Mouse (Mus musculus): ENCODE results near the gene Prtg.

Prtg gene

DNA sequence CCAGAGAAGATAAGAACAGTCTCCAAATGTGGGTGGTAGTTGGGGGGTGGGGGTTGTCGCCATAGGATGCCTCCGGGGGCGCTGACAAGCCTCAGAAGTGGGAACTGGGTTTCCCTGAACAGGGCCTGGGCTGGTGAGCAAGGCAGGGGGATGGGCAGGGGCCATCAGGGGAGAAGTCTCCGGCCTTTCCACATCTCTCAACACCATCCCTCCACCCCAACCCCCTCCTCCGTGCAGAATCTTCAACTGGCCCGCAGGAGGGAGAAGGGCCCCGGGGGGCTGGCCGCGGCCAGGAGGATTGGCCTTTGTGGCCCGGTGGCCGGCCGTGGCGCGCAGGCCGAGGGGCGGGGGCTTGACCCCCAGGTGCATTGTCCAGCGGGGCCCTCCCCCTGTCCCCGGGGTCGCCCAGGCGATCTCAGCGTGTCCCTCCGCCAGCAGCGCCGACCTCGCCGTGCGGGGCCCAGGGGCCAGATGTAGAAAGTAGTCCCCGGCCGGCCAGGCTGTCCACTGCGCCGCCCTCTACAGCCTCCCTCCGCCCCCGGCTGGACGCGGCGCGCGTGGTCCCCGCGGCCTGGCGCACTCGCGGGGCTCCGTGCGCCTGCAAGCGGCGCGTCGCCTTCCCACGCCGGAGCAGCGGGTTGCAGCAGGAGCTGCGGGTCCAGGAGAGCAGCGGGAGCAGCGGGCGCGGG, at the start of gene Prtg:
Gene Prtg, plus strand, starts transcription at position 144 of the 689 bp plus-strand sequence.
- DNase-seq, result peak; percentile 18

DNA sequence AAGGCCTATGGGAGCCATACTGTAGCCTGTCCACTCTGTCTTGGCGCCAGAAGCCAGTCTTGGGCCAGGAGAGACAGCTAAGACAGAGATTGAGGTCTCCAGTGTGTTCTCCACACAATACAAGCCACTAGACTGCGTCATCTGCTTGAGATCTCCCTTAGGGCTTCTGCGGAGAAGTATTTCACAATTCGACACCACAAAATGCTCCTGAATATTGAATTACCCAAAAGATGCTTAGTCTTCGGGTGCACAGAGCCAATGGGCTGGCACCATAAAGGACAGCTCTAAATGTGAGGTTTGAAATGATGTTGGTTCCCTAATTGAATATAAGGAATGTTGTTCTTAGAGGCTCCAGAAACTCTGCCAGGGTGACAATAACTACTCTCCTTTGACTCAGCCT, 49.5 kb upstream of the Prtg start:
- no peak for DNase-seq

DNA sequence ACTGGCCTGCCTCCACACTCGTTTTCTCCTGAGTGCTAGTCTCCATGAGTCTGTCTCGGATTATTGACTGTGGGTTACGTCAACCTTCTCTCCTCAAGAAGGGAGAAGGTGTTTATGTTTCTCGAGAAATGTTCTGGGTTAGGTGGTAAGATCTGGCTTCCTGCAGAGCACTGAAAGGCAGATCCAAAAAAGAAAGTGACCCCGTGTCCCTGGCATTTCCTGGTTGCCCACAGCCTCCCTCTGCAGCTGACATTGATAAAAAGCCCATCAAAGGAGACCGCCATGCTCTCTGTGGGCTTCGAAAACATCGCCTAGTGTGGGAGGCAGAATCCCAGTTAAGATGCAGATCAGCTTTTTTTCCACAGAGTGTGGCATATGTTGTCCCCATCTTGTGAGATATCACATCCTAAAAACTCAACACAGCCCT, 48.0 kb upstream of the Prtg start:
- no peak for DNase-seq

DNA sequence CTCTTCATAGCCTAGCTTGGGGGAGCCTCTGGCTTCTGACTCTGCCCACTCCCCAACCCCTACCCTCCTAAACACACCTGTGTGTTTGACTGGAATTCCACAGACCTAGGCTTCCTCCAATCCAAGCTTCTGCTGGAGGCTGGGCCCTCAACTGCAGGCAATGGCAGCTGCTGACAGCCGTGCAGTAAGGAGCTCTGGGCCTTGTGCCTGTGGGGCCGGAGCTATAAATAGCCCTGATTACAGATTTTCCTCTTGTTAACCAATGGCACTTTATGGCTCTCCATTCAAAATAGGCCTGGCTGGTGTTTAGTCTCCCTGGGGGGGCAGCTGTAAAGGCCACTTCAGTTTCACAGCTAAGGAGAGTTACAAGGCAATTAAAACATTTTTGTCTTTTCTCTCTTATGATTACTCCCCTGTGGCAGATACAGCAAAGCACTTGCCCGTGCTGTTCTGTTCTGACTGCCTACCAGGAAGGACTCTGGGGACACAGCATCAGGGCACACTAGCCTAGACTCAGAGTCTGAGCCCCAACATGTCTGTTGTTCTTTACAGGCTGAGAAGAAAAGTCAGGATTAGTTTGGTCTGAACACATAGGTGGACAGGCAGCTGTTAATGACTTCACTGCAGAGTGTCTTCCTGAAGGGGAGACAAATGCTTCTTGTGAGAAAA, 43.5 kb upstream of the Prtg start:
- no peak for DNase-seq

DNA sequence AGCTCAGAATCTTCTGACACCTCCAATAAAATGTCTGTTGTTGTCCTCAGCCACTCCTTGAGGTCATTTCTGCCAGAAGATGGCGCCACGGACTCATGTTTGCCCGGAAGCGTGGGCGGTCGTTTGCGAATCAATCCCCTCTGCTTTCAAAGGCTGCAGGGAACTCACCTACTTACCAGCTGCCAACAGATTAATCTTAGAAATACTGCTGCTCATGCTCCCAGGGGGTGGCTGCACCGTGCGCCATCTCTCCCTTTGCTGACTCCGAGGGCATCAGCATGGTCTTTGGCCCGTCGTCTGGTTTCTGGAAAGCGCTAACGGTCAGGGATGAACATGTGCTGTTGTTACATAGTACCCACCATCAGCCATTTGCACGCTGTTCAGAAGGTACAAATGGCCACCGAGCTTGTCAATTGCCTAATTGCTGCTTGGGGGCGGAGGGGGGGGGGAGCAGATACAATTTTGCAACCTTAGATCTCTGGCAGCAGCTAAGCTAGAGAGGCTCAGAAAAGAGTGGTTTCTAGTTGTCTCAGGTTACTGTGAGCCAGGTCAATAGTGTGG, 39.8 kb upstream of the Prtg start:
- peak; percentile 95 for DNase-seq

DNA sequence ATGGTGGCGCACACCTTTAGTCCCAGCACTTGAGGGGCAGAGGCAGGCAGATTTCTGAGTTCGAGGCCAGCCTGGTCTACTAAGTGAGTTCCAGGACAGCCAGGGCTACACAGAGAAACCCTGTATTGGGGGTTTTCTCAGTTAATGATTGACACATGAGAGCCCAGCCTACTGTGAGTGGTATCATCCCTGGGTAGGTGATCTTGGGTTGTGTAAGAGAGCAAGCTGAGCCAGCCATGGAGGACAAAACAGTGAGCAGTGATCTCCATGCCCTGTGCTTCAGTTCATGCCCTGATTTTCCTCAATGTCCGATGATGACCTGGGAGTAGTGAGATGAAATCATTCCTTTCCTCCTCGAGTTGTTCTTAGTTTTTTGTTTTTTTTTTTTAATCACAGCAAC, 31.7 kb upstream of the Prtg start:
- DNase-seq, result no peak

DNA sequence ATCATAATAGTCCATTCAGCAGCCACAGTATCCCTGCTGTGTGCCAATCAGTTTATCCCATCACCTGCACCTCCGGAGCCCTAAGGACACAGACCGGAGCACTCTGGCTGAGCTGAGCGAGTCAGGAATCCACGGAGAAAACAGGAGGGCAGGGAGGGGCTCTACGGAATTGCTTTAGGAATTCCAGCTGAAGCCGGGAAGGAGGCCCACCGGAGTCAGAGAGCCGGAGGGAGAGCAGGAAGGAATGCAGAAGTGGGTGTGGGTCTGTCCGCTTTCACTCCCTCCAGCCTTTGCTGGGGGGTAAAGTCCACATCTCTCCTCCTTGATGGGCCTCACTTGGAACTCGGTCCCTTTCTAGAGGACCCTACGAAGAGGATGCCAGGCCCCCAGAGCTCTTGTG, 27.7 kb upstream of the Prtg start:
- no peak for DNase-seq

DNA sequence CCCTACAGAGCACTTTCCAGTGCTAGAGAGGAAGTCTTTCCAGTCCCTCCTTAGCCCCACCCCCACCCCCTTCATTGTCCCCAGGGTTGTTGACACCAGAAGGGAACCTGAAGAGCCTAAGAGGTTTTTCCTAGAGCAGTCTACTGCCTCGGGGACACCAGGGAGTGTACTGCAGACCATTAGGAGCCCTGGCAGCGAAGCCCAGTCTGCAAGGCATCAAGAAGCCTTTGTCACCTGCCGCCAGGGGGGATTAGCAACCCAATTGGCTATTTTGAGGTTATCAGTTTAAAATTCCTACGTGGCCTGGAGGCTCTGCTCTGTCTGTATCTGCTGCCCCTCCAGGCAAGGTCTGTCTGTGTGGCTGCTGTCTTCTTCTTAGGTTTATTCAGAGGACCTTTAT, 26.9 kb upstream of the Prtg start:
- DNase-seq, result no peak

DNA sequence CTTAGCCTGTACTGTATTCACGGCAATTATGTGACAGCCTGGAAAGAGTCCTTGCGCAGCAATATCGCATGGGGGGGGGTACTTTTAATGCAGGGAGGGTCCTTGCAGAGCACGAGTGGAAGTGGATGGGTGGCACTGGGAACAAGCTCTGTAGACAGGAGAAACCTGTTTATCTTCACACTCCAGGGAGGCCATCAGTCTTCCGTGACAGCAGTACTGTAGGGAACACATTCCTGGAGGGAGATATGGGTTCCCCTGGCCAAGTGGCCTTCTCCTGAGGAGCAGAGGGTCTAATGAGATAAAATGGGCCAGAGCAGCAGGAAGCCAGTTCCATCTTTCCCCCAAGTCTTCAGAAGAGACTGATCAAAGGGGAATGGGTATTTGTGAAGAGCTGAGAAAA, 26.0 kb upstream of the Prtg start:
- DNase-seq, result no peak

DNA sequence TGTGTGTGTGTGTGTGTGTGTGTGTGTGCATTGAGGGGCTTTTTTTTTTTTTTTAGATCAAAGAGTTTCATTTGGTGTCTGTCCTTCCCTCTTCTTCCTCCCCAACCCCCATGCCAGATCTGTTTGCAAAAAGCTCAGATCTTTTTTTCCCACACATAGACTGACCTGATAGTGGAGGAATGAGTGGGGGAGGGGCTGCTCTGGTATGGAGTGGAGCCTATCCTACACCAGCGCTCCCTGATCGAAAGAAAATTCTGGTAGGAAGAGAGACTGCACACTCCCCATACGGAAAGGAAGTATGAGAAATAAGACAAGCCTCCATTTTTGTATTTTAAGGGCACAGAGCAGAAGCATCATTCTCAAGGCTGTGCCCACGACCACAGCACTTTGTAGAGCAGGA, 25.2 kb upstream of the Prtg start:
- no peak for DNase-seq

DNA sequence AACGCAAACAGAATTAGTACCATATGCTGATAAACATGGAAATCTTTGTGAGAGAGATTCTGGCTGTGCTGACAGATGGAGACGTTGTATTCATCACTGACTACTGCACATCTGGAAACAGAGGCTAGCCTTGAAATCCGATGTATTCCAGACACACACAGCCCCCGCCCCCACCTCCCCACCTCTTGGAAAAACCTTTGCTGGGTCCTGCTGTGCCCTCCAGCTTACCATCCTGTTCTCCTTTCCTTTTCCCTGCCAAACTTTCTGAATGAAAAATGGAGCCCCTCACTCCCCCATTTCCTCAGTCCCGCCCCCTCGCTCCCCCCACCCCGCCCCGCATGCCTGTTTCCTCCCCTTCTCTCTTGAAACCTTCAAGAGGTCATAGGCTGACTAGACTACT, 24.6 kb upstream of the Prtg start:
- DNase-seq, result no peak

DNA sequence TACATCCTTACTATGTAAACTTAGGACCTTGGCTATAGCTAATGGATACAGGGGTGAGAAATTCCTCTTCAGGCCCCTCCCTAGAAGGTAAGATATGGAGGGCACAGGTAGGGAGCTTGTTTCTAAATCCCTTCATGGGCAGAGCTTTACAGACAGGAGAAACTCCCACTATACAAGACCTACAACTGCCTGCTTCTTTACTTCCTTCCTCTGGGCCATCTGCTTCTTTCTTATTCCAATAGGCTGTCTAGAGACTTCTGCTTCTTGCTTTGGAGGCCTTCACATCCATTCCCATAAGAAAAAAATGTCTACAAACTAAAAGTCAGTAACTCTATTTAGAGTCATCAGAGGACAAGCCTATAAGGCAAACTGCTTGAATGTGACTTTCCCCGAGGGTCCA, 18.9 kb upstream of the Prtg start:
- no peak for DNase-seq

DNA sequence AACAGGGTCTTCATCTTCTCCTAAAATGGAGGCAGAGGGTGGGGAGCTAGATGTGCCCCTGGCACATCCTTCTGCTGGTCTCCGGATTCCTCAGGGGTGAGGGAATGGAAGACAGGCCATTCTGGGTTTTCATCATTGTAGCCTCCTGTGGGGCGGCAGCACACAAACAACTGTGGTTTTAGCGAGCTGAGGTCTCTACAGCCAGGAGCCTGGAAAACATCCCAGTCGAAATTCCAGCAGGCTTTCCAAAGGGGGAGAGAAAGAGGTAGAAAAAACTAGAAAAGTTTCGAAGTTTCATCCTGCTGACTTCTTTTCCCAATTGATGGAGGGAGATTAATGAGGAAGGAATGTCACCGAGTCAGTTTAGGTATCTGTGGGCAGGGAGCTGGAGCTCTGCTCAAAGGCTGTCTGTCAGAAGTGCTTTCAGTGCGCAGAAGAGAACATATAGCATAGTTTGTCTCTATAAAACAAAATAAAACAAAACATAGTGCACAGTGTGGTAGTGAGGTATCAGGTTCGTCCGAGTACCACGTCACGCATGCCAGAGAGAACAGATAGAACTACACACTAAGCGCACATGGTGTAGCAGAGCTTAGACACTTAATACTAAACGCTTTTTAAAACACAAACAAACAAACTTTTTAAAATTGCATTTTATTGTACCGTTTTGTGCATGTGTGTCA, 16.0 kb upstream of the Prtg start:
- no peak for DNase-seq

DNA sequence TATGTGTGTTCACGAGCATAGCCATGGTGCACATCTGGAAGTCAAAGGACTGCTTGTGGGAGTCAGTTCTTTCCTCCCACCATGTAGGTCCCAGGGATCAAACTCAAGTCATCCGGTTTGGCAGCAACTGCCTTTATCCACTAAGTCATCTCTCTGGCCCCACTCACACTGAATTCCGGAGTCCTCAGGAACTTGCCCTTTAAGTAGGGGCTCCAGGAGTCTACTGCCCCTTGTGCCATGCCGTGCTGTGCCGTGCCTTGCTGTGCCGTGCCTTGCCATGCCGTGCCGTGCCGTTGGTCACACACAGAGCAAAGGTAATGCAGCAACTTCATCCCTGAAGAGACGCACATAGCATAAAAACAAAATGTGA, 15.5 kb upstream of the Prtg start:
- DNase-seq, result no peak

DNA sequence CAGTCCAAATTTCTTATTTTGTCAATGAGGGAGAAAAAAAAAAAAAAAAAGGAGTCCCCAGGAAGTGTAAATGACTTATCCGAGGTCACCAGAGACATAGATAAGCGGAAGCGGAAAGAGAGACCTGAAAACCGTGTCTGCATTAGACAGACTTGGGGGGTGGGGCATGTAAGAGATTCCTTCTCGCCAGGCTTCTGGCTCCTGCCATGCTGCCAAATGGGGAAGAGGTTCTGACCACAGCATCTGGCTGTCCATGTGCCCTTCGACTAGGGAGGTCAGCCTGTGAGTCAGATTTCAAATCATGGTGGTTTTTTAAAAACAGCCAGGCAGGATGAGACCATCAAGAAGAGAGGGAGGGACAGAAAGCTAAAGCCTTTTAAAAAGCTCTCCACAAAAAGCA, 15.0 kb upstream of the Prtg start:
- no peak for DNase-seq

DNA sequence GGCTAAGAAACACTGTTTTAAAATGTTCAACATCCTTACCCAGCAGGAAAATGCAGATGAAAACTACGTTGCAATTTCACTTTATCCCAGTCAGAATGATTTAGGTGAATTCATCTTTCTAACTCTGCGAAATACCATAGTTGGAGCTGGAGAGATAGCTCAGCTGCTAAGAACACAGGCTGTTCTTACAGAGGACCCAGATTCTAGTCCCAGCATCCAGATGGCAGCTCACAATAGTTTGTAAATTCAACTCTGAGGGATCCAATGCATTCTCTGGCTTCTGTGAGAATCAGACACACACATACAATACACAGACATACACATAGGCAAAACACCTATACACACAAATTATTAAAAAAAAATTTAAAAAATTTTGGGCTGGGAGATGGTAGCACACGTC, 11.4 kb upstream of the Prtg start:
- no peak for DNase-seq

DNA sequence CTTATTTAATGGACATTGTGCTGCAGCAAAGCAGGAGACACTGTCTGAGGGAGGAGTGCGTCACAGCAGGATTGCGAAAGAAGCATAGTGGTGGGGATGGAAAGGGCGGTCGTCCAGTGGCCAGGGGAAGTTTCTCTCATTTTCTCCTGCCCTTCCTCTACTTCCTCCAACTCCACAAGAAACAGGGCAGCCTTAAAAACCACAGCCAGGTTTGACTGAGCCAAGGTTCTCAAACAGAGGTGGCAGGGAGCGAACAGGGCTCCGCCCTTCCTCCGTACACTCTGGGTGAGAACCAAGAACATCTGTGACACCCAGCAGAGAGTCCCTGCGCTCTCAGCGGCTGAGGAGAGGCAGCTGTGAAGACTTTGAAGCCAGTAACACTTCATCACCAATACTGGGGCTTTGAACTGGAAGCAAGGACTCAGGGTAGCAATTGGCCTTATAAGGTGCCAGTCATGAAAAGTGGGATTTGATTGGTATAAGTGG, 9.5 kb upstream of the Prtg start:
- no peak for DNase-seq

DNA sequence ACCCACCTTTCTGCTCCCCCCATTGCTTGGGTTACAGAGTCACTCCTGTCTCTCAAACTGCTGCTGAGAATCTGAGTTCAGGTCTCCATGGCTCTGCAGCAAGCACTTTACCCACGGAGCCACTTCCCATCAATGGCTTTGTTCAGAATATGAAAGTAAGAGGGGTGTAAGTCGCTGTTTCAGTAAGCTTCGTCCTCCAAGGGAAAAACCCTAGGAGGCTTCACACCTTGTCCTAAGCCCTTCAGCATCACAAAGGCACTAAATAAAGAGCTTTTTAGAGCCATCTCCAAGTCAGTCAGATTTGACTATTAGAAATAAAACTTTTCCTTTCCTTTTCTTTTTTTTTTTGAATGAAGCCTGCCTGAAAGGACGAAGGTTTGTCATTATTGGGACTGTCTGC, 3.4 kb upstream of the Prtg start:
- no peak for DNase-seq

DNA sequence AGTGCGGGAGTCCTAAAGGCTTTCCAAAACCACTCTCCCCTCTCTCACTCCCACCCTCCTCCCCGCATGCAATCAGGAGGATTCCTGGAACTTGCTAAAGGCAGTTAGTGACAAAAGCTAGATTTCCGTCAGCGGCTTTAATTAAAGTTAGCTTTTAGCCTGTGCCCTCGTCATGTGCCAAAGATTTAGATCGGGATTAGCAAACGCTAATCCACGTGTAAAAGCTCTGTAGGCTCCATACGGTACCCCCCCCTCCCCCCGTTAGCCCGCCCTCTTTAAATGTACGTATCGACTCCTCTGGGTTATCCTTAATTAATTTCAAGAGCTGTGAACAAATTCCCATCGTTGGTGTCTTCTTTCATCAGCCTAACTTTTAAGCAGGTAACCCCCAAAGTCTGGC, 528 bp upstream of the Prtg start:
- DNase-seq, result no peak

DNA sequence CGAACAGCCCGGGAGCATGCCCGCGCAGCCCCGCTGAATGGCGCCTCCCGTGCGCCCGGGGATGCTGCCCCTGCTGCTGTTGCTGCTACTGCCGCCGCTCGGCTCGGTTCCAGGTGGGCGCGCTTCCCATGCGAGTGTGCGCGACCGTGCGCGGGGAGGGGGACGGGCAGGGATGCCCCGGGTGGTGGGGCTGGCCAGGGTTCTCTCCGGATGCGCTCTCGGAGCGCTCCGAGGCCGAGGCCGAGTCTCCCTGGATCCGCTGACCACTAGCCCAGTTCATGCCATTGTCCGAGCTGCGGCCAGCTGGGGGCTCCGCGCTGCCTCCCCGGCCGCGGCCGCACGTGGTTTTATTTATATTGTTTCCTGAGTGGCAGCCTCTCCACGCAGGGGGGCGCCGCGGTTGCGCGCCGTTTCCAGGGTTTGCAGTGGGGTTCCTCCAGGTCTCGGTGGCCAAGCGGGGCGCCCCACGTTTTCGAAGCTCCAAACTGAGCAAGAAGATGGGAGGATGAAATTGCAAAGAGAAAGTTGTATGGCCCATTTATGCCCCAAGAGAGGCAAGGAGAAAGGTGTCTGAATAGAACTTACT, 839 bp downstream of the Prtg start:
- peak; percentile 72 for DNase-seq

DNA sequence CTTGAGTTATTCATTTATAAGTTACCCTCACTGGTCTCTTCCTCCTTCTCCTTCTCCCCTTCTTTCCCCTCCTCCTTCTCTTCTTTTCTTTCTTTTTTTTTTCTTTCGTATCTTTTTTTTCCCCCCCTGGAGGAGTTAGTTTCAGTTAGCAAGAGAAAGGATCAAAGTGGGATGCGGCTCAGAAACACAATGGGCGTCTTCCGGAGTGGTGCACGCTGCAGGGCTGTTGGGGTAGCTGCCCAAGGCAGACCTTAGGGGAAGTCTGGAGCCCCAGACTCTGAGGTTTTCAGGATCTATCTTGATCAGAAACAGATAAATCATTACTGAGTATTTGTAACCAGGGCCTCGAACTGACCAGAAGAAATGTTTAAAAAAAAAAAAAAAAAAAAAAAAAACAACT, 1.5 kb downstream of the Prtg start:
- no peak for DNase-seq

DNA sequence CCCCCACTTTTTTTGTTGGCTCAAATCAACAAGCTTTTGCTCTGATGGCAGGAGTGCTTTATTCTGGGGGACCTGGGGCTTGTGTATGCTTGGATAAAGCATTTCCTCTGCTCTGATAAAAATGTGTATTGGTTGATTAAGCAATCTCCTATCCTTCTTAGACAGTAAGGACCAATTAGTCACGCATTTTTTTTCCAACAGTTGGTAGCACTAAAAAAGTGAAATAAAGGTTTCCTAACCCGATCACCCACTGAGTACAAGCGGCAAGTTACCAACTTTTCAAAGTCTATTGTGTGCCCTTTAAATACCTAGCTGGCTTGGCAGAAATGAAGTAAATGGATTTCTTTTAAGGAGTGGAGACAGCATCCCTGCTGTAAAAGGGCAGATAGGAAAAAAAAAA, 1.9 kb downstream of the Prtg start:
- DNase-seq, result no peak

DNA sequence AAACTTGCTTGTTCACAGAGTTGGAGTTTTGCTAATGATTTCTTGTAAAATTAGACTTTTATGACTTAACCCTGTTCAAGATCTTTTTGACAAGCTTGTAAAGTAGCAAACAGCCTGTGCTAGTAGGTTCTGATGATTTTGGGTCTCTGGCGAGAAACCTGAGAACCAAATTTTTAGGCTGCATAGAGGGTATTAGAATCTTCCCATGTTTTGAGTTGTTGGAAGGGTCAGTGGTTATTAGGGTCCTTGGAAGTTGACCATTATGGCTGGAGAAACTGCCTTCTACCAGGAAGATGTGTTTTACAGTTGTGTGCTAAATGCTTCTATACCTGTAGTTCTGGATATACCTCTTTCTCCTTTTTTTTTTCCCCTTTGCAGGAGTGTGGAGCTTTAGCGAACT, 2.4 kb downstream of the Prtg start:
- no peak for DNase-seq

DNA sequence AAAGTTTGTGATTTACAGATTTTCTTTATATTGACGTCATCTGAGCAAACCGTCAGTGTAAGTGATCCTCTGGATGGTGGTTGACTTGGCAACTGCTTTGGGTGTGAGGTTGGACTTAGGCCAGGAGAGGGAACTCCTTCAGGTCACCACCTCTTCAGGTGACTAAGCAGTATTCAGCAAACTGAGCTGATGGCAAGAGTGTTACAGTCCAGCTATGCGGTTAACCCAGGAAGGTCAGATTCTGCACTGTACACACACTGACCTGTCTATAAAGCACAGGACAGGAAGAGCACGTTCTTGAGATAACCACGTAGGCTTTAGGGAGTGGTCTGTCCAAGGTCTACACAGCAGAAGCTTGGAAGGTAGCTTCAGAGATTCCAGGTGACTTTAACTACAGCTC, 3.9 kb downstream of the Prtg start:
- DNase-seq, result no peak

All from right cerebral cortex, postnatal 14 days (tissue).